Mouse (Mus musculus) bone marrow, adult 2 months (tissue): ENCODE data around the gene Stk38.

Source experiments
- CTCF ChIP-seq: fragments of 200-500 bp; IDR thresholded peaks from 2 replicates; pipeline ENCODE4 v1.5.1; 2011; ENCODE audit warnings: low read length, control low read depth; ENCODE audit not compliant: control insufficient read depth, insufficient read depth
- POLR2A ChIP-seq: fragments of 200-500 bp; IDR thresholded peaks from 2 replicates; pipeline ENCODE4 v1.6.1; 2011; ENCODE audit warnings: low read depth, mild to moderate bottlenecking, control low read depth, low read length, borderline replicate concordance; ENCODE audit not compliant: control insufficient read depth

- no peak for TF ChIP-seq CTCF
- TF ChIP-seq POLR2A, result no peak
Observed at GRCm38 (mm10) chr17:29033569-29034061, 25.8 kb upstream of the Stk38 start.
